Mouse (Mus musculus) forebrain, embryonic 12.5 days (tissue): Measurements from ENCODE around the gene D8Ertd738e. TPM values are rescaled to one million over a fixed set of nuclear protein-coding genes. Genes with fewer than 3 reads are reported as not detected.

Source experiments
- ATAC-seq: fragments of 200-750 bp; cut with Nextera tagmentation; 2 replicates; pipeline ENCODE4 v1.8.0; 2017; ENCODE audit warnings: moderate TSS enrichment; ENCODE audit not compliant: low FRiP score
- H3K27ac ChIP-seq: fragments of 300-500 bp; sonication (generic); 2 replicates; pipeline ENCODE4 v1.5.1; 2016; ENCODE audit warnings: mild to moderate bottlenecking
- H3K27me3 ChIP-seq: fragments of 300-500 bp; sonication (generic); 2 replicates; pipeline ENCODE4 v1.6.1; 2016; ENCODE audit warnings: mild to moderate bottlenecking
- H3K36me3 ChIP-seq: fragments of 300-500 bp; sonication (generic); replicated peaks from 2 replicates; pipeline ENCODE4 v1.6.1; 2016; ENCODE audit warnings: mild to moderate bottlenecking
- H3K4me1 ChIP-seq: fragments of 300-500 bp; sonication (generic); 2 replicates; pipeline ENCODE4 v1.6.1; 2016
- H3K4me2 ChIP-seq: fragments of 300-500 bp; sonication (generic); 2 replicates; pipeline ENCODE4 v1.6.1; 2016; ENCODE audit warnings: mild to moderate bottlenecking, moderate library complexity
- H3K4me3 ChIP-seq: fragments of 300-500 bp; sonication (generic); replicated peaks from 2 replicates; pipeline ENCODE4 v1.5.1; 2016; ENCODE audit warnings: mild to moderate bottlenecking
- H3K9ac ChIP-seq: fragments of 300-500 bp; sonication (generic); 2 replicates; pipeline ENCODE4 v1.6.1; 2016; ENCODE audit warnings: mild to moderate bottlenecking
- H3K9me3 ChIP-seq: fragments of 300-500 bp; sonication (generic); 2 replicates; pipeline ENCODE4 v1.6.1; 2016
- WGBS: fragments of 180-500 bp; shearing (Covaris S2); methylation state at CpG from one replicate; pipeline ENCODE4 v1.1.7; 2016; 5-methylcytosine and 5-hydroxymethylcytosine counted together
- microRNA counts: library from miRNA; unstranded; fragments of <30 nt; microRNA quantifications from one replicate; lab custom pipeline; 2017
- microRNA-seq: library from miRNA; unstranded; fragments of <30 nt; microRNA quantifications from one replicate; pipeline ENCODE4, GENCODE M21; 2017
- polyA plus RNA-seq: library from polyadenylated mRNA; unstranded; fragments of >200 nt; fragmentation: Nextera tagmentation; extraction: Ambion mirVana; gene quantifications from 2 replicates; pipeline ENCODE4 v1.2.1, GENCODE M21; 2016

Gene D8Ertd738e
- polyA plus RNA-seq, 1 experiment from 2014 or later: 271 TPM

GRCm38 (mm10) chr8:84199348-84200125, 50.0 kb downstream of the D8Ertd738e start:
- Histone ChIP-seq H3K27me3 (peaks cover 22% of the 10 kb centered on the region; the same call in 1 of the 2 replicates), H3K36me3 (no peaks in the 10 kb centered on the region), H3K4me2 (peak overlapping the region; percentile 87), H3K4me3 (0 out of 2 replicates have a peak overlapping the region, but pooled peaks have one; percentile 49), H3K4me1 (peaks cover 65% of the 10 kb centered on the region), H3K9ac (no peak overlapping the region), H3K9me3 (no peaks in the 10 kb centered on the region), H3K27ac (peak overlapping the region; percentile 93)
- WGBS: 47% methylated on average over 11 of the region's 11 CpGs
- no peak for ATAC-seq

DNA sequence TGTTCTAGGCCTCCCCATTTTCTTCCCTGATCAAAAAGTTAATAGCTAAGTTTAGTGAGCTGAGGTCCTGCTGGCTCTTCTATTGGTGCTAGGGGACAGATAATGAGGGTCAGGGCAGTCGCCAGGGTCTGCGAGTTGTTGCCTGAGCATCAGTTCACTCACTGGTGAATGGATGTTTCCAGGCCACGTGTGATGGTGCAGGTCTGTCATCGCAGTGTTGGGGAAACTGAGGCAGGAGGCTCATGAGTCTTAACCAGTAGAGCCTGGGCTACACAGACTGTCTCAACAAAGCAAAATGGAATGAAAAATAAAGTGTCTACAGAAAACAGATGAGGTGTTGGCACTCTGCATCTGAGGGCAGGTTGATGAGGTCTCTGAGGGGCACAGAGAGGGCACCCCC, 50.6 kb downstream of the D8Ertd738e start:
- H3K4me1 ChIP-seq: peaks cover 62% of the 10 kb centered on the region
- H3K36me3 ChIP-seq: no peaks in the 10 kb centered on the region
- H3K4me3 ChIP-seq: no peak overlapping the region
- H3K4me2 ChIP-seq: peak overlapping the region; percentile 62
- peak overlapping the region; percentile 93 for H3K27ac ChIP-seq
- H3K27me3 ChIP-seq: peaks cover 22% of the 10 kb centered on the region; the same call in 1 of the 2 replicates
- H3K9ac ChIP-seq: no peak overlapping the region
- 18% methylated on average over 4 of the region's 4 CpGs for WGBS
- no peak for ATAC-seq
- H3K9me3 ChIP-seq: no peaks in the 10 kb centered on the region

DNA sequence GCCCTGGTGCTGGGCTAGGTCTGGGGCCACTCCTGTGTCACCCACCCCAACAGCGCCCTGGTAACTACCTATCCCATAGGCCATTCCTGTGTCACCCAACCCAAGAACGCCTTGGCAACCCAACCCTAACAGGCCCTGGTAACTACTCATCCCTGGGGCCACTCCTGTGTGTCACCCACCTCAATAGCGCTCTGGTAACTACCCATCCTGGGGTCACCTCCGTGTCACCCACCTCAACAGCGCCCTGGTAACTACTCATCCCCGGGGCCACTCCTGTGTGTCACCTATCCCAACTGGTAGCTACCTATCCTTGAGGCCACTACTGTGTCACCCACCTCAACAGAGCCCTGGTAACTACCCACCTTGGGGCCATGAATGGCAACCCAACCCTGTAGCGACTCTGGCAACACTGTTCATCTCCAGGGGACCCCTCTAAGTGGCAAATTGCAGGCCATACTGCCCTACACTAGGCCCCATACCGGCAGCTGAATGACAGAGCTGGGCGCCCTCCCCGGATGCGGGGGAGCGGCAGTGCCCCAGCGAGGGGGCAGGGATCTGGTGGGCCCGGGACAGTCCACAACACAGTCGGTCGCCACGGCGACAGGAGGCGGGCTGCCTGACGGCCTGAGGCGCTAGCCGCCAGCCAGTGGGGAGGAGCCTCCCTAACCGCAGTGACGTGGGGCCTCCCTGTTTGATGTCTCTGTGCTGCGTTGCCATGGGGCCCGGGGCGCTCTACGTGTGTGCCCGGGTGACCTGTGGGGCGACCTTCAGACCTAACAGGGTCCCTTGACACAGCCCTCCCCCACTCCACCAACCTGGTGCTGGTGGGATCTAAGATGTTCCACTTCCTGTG, 51.4 kb downstream of the D8Ertd738e start:
- peak; percentile 82 for ATAC-seq
- peak overlapping the region; percentile 62 for H3K4me2 ChIP-seq
- peak overlapping the region; percentile 43 for H3K9ac ChIP-seq
- peak overlapping the region; percentile 93 for H3K27ac ChIP-seq
- WGBS: 3% methylated on average over 30 of the region's 30 CpGs
- H3K27me3 ChIP-seq: peaks cover 26% of the 10 kb centered on the region; the same call in 1 of the 2 replicates
- no peaks in the 10 kb centered on the region for H3K9me3 ChIP-seq
- H3K4me1 ChIP-seq: peaks cover 54% of the 10 kb centered on the region
- H3K4me3 ChIP-seq: peak overlapping the region; percentile 49
- H3K36me3 ChIP-seq: no peaks in the 10 kb centered on the region

DNA sequence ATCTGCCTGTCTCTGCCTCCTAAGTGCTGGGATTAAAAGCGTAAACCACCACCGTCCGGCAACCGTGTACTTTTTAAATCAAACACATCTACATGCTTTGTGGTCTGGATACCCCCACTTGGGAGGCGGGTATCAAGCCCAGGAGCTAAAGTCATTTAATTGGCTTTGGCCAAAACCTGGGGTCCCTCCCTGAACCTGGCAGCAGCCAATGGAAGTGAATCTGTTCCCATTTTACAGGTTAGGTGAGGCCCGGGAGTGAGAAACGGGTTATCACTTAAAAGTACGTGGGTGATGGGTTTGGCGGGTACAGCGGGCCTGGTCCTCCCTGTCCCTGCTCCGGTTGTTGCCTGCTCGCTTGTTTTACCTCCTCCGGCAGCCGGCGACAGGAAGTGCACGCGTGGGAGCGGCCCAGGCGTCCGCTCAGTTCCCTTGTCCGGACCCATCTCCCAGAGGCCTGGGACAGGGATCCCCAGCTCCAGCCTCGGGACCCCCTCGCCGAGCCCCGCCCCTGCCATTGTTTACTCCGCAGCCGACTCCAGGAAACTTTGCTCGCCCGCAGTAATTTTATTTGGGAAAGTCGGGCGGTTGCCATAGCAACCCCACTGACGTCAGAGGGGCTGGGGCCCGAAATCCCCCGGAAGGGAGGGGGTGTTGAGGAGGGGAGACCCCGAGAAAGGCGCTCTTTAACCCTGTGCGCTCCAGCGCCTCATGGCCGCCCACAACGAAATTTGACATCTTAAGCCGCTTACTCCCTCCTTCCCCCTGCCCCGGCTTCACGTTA, 52.2 kb downstream of the D8Ertd738e start:
- Histone ChIP-seq H3K4me3 (peak overlapping the region; percentile 49), H3K27ac (peak overlapping the region; percentile 93), H3K4me1 (peaks cover 53% of the 10 kb centered on the region), H3K9me3 (no peaks in the 10 kb centered on the region), H3K9ac (peak overlapping the region; percentile 43), H3K4me2 (peak overlapping the region; percentile 62), H3K36me3 (no peaks in the 10 kb centered on the region), H3K27me3 (peaks cover 25% of the 10 kb centered on the region; the same call in 1 of the 2 replicates)
- ATAC-seq: peak; percentile 39
- 3% methylated on average over 43 of the region's 43 CpGs for WGBS

MicroRNAs within 50 kb of the gene (microRNA counts, 519-probe panel; counts per million panel counts)
- microRNA mmu-miR-23a (lab: Ali Mortazavi, UCI): 5,224 counts per million, percentile 70 among the panel's probes with 10 or more counts
- 6,132 counts per million, percentile 84 among the panel's probes with 10 or more counts for microRNA mmu-miR-27a (lab: Ali Mortazavi, UCI)

Small RNAs within 50 kb of the gene (microRNA-seq; reads per million reads assigned to microRNA genes)
- gene Mir23a (6,444 reads per million, percentile 91 among the genes with 10 or more reads in this experiment), gene Mir24-2 (not detected), gene Mir27a (129 reads per million, percentile 51 among the genes with 10 or more reads in this experiment), gene Mir3074-2 (not detected)

Other genes with a start within 250 kb of the D8Ertd738e start
- 1.2 TPM in 2 replicates for gene 1700067K01Rik, start 248.2 kb downstream of the D8Ertd738e start, polyA plus RNA-seq
- gene 2210011C24Rik, start 237.5 kb downstream of the D8Ertd738e start, polyA plus RNA-seq: not detected in 2 replicates
- gene Palm3, start 228.2 kb downstream of the D8Ertd738e start, polyA plus RNA-seq: 3.3 and 4.1 TPM in 2 replicates
- 0.09 and 0.24 TPM in 2 replicates for gene Il27ra, start 207.1 kb downstream of the D8Ertd738e start, polyA plus RNA-seq
- not detected in 2 replicates for gene Rln3, start 204.7 kb downstream of the D8Ertd738e start, polyA plus RNA-seq
- gene Gm10643, start 184.6 kb downstream of the D8Ertd738e start, polyA plus RNA-seq: 2.2 and 2.4 TPM in 2 replicates
- gene Rfx1, start 182.9 kb downstream of the D8Ertd738e start, polyA plus RNA-seq: 8.4 and 9.2 TPM in 2 replicates
- gene Dcaf15, start 145.0 kb downstream of the D8Ertd738e start, polyA plus RNA-seq: 18.7 and 19.4 TPM in 2 replicates
- gene Podnl1, start 123.7 kb downstream of the D8Ertd738e start, polyA plus RNA-seq: 0.32 and 0.36 TPM in 2 replicates
- 17.7 and 20.4 TPM in 2 replicates for gene Cc2d1a, start 101.8 kb downstream of the D8Ertd738e start, polyA plus RNA-seq
- gene 4930432K21Rik, start 101.7 kb downstream of the D8Ertd738e start, polyA plus RNA-seq: 2.1 and 2.3 TPM in 2 replicates
- 5.9 and 6.0 TPM in 2 replicates for gene Nanos3, start 64.5 kb downstream of the D8Ertd738e start, polyA plus RNA-seq
- 47.7 and 53.4 TPM in 2 replicates for gene Zswim4, start 12.7 kb downstream of the D8Ertd738e start, polyA plus RNA-seq
- gene Mri1, start 7.6 kb upstream of the D8Ertd738e start, polyA plus RNA-seq: 49.1 and 60.1 TPM in 2 replicates
- 20.6 and 29.1 TPM in 2 replicates for gene Ccdc130, start 20.7 kb upstream of the D8Ertd738e start, polyA plus RNA-seq
- 8.2 and 11.5 TPM in 2 replicates for gene Cacna1a, start 138.7 kb upstream of the D8Ertd738e start, polyA plus RNA-seq